Mouse (Mus musculus) embryo, embryonic 10 days (tissue): ENCODE measurements around the gene Rnf2.

Experiments
- DNase-seq: peaks from one replicate; pipeline ENCODE4 v3.0.0-alpha.2; 2015; ENCODE audit warnings: low spot score

Rnf2 gene

DNA sequence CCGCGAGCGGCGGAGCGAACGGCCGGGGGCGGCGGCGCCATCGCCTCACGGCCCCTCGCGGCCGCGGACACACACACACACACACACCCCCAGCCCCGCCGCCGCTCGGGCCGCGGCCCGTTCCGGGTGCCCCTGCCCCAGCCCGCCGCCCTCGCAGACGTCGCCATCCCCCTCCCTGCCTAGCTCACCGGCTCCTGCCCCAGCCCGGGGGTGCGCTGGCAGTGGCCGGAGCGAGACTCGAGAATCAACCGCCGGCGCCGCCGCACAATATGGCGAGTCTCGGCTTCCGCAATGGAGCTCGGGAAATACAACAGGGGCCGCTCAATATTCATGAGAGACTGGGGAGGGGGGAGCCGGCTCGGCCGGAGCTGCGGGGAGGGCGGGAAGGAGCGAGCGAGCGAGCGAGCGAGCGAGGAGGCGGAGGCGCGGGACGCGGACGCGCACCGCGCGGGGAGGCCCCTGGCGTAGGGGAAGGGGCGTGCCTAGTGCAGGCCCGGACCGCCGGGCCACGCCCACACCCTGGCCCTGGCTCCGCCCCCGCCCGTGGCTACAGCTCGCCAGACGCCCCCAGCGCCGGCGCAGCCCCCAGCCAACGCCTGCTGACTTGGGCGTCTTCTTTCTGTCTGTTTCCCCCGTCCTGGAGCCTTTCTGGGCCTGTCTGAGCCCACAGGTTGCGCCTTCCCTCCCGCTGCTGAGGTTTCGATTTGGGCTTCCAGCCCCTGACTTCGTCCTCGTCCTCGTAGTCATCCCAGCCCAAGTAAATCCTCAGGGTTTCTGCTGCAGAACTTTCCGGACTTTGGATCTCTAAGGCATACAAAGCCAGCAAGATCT is at the start of gene Rnf2:
Gene Rnf2, minus strand, starts transcription at position 425 of the 831 bp plus-strand sequence.
- DNase-seq, result peak; percentile 91

DNA sequence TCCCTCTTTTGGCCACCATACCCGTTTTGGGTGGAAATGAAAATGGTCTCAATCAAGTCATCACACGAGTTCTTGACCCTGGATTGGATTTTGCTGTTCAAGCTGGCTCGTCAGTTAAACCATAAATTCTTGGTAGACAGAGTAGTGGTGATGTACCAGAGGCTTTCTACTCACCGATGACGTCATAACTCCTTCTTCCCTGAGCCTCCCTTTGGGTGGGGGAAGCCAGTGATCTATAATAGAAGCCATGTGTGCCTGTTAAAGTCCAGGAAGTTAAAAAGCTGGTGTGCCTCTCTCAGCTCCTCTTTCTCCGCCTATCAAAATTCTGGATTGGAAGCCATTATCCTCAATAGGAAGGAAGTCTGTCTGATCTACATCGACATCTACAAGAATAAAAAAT is 49.0 kb upstream of the Rnf2 start:
- DNase-seq, result no peak

DNA sequence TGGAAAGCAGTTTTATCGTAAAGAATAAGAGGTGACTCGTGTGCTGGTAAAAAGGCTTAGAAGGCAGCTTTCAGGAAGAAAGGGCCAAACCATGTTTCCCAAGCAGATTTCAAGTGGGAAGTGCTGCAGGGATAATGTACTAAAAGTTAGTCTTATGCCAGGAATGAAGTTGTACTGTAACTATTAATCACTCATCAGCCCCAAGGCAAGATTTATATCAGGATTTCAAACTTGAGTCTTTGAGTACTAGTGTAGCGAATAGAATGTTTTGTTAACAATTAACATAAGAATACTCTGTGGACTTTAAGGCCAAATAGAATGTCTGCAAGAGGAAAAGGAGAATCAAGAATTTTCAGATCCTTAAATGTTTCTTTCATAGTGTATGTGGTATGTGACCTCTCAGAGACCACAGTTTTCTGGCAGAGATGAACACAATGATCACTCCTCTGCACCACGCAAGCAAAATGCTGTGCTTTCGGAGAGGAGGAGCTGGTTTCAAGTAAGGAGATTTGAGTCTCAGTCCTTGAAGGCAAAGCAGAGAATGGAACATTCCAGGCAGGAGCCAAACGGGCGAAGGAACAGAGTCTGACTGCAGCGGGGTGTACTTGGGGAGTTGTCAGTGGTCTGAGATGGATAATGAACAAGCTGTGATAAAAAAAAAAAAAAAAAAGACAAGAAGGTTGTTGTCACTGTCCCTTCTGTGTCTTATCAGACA is 48.3 kb upstream of the Rnf2 start:
- DNase-seq, result no peak

DNA sequence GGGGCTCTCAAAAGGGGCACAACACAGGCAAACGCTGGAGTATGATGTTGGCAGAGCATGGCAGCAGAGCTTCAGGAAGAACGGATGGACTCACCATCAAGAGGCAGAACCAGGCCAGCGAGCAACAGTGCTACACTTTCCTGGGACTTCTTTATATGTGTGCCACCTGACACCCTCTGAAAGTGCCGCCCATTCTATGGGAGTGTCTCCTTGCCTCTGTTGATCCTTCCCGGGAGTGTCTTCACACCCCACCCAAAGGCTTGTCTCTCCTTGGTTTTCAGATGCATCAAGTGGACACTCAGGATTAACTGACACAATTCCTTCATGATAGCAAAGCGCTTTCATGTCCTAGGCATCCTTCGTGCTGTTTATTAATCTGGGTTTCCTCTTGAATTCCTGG is 44.8 kb upstream of the Rnf2 start:
- DNase-seq, result no peak

DNA sequence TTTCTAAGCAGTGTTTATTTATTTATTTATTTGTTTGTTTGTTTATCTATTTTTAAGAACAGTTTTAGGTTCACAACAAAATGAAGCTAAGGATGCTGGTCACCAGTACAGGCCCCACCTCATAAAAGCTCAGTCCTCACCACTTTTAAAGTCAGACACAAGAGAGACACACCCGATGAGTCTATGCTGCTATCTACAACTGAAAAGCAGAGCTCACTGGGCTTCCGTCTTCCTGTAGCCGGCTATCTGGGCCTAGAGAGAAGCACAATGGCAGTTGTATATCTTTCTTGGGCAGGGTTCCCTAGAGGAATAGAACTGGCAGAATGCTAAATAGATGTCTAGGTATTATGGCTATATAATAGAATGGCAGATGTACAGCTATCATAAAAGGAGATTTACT is 43.8 kb upstream of the Rnf2 start:
- no peak for DNase-seq

DNA sequence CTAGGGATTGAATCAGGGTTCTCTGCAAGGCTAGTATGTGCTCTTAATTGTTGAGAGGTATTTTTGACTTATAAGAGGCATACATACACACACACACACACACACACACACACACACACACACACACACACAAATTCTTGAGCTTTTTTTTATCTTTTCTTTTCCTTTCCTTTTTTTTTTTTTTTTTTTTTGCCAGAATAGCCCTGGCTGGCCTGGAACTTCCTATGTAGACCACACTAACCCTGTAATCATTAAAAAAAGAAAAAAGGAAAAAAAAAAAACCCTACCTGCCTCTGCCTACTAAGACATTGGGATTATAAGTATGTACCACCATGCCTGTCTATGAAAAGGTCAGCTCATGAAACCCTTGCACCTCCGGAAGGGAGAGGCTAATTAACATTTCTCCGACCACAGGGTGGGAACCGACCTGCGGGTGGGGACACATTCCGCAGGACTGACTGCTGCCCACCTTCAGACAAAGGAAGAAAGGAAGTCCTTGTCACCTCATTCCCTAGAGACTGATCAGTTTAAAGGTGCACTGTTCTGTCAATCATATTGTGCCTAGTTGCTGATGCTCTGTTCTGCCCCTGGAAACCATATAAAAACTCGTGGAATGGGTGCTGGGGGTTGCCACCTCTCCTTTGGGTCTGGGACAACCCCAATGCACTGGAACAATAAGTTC is 43.2 kb upstream of the Rnf2 start:
- DNase-seq, result no peak

DNA sequence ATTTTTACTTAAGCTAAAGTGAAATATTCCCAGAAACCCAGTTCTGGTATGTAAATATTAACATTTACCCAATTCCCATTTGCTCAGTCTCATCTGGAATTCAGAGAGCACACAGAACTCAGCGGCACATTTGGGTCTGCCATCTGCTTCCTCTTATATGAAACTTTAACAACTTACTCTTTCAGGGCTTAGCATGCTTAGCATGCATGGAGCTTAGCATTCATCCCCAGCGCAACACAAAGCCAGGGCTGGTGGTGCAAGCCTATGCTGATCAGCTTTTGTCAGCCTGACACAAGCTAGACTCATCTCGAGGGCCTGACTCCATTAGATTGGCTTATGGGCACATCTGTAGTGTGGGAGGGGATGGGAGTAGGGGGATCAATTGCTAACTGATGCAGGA is 25.9 kb upstream of the Rnf2 start:
- DNase-seq, result no peak

DNA sequence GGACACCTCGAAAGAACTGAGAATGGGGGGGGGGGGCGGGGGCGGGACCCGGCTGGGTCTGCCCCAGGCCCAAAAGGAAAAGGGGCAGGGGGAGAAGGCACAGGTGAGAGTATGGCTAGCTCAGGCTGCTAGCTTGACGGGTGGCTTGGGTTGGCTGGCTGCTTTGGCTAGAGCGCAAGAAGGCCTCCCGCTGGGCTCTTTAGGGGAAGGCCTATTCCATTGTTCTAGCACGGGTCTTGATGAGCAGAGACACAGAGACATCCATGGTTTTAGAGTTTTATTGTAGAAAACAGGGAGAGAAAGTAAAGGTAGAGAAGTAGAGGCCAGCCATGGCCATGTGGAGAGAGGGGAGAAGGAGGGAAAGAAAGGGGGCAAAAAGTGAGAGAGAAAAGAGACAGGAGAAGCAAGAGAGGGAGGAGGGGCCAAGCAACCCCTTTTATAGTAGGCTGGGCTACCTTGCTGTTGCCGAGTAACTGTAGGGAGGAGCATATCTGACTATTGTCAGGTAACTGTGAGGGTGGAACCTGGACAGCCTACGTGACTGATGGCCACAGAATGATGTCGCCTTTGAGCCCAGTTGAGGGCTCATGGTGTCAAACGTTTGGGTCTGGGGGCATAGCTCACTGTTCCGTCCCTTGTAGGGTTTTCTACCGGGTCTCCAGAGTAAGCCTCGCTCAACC is 17.0 kb upstream of the Rnf2 start:
- no peak for DNase-seq

DNA sequence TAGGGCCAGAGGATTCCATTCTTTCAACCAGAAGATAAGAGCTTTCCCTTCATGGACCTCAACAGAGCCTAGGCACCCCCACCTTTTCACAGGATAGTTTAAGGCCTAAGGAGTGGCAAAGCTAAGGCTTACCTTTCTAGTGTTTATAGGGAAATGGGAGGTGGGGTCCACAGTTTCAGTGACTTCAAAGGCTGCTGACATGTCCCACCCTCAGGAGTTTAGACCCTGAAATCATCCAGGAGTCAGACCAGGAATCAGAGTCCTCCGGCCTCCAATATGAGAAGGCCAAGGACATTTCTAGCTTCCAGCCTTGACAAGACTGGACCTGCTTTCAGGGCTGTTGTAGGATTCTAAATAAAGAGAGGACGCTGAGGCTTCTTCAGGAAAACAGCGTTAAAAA is 16.1 kb upstream of the Rnf2 start:
- no peak for DNase-seq

DNA sequence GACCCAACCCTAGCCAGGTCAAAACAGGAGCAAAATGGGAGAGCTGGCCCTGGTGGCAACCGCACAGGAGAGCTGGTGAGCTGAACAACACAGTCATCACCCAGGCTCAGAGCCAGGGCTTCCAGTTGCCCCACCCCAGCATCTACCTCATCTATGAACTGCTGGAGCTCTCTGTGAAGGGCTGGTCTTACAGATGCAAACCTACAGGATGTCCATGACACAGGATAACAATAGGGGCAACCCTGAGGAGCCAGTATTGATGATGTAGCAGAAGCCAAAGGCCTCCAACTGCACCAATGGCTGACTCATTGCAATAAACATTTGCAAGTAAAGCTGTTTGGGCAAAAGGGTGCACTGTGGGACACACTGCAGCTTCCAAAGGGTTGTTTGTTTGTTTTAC is 15.0 kb upstream of the Rnf2 start:
- DNase-seq, result no peak

DNA sequence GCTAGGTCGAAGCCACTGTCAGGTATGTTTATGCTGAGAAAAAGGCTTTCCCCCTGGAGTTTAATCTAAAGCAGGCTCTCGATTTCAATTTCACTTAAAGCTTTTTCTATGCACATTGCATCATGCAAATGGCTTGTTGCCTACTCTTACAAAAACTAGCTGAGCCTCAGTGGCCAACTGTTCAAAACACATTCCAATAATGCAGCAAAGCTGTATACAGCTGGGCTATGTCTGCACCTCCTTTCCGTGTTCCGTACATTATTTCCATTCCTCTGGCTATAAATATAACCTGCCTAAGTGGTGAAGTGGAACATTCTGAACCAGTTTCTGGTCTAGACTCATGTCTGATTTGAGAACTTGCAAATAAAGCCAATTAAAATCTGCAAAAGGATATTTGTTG is 13.4 kb upstream of the Rnf2 start:
- DNase-seq, result no peak

DNA sequence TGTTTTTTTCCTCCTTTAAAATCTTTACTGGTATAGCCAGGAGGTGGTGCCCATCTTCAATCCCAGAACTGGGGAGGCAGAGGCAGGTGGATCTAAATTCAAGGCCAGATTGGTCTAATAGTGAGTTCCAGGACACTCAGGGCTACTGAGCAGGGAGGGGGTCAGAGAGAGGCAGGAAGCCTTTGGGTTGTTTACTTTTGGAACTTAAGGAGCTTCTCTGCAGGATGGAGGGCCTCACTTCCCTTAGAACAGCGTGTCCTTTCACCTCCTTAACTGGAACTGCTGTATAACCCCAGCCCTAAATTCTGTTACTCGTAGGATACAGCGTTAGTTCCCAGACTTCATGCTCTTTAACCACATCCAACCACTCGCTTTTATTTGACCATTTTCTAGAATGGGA is 10.1 kb upstream of the Rnf2 start:
- no peak for DNase-seq

DNA sequence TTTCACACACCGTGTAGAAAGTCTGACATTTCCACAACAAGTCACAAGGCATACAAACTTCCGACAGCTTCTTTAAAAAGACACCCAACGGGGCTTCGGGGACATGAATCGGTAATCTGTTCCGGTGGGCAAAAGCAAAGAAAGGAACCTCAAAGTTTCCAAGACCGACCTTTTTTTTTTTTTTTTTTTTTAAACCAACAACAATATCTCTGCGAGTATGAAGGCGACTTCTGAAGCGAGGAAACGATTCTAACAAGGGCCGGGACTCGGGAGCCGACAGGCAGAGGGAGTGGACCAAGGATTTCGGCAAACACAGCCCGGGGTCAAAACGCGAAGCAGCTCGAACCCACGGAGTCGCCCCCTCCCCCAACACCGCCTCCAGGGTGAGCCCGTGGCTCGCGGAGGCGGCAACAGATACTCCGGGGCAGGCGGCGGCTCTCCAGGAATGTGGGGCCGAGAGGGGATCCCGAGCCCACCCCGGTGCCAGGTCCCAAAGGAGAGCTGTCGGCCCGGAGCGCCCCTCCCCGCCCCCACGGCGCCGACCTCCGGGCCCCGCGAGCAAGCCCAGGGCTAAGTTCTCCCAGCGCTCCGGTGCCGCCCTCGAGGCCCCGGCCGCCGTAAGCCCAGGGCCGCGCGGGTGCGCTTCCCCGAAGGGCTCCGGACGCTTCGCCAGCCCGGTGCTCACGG is 797 bp downstream of the Rnf2 start:
- peak; percentile 69 for DNase-seq

DNA sequence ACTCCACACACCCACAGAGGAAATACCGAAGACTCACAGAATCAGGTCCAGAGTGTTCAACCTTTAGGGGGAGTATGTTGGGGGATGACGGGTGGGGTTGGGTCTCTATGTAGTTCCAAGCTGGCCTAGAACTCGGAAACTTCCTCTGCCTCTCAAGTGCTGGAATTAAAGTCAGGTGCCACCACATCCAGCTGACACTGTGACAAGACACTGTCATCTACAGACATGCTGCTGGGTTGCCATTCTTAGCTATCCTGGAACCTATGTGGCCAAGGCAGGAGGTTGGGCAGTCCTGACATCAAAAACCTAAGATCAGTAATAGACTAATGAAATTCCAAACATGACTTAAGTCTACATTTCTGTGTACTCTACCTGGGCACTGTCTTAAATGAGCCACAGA is 2.4 kb downstream of the Rnf2 start:
- DNase-seq, result no peak

DNA sequence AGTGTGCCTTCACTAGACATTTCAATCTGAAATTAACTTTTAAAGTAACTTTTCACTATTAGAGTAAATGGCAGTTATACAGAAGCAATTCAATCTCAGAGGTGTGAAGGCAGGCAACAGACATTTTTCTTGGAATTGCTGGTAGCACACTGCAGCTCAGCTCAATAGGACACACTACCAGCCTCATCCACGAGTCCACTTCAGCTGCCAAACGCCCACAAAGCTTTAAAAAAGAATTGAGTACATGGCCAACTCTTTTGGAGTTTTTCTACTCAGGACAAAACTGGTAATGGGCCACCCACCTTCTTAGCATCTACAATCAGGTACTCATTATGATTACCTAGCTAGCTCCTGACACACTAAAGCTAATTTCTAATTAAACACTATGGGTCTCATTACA is 2.8 kb downstream of the Rnf2 start:
- no peak for DNase-seq

DNA sequence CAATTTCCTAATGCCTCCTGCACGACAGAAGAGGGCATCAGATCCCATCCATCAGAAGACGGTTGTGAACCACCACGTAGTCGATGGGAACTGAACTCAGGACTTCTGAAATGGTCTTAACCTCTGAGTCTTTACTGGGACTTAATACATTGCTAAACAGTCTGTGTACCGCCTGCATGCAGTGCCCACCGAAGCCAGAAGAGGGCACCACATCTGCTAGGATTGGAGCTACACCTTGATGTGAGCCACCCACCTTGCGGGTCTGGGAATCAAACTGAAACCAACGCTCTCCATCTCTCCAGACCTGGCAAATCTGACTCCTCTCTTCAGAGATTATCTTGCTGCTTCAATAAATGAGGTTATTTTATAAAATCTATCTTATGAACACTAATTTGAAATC is 3.7 kb downstream of the Rnf2 start:
- DNase-seq, result peak; percentile 51

DNA sequence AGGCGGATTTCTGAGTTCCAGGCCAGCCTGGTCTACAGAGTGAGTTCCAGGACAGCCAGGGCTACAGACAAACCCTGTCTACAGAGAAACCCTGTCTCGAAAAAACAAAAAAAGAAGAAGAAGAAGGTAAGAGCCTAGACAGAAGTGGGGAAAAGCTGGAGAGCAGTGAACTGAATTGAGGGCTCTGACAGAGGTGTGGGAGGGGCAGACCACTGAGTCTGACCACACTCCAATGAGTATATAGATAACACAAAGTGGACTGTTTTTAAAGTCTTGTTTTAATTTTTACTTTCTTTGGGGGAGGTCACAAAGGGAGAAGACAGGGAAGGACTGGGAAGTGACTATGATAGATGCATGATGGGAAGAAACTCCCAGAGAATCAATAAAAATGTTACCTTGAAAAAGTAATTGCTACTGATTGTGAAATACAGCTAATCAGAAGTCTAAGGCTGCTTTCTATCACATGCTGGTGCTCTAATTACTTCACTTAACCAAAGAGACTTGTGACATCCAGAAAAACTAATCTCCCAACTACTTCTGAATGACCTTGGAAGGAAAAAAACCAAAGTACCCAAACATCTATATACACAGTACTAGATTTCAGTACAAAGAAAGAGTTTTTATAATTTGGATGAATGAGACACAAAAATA is 5.0 kb downstream of the Rnf2 start:
- DNase-seq, result no peak

DNA sequence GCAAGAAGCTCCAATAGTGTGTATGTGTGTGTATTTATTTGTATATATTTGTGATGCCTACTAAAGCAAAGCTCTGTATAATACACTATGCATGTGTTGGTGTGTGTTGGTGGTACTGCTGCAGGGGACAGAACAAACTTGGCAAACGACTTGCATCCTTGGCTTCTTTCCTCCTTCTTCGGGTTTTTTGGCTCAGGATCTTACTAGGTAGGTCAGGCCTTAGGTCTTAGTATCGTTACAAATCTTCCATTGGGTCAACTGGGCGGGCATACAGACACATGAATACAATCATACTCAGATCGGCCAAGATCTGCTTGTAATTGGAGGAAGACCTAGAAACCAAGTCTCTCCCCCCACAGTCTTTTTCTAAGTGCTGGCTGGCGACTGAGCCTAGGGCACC is 6.0 kb downstream of the Rnf2 start:
- DNase-seq, result no peak

DNA sequence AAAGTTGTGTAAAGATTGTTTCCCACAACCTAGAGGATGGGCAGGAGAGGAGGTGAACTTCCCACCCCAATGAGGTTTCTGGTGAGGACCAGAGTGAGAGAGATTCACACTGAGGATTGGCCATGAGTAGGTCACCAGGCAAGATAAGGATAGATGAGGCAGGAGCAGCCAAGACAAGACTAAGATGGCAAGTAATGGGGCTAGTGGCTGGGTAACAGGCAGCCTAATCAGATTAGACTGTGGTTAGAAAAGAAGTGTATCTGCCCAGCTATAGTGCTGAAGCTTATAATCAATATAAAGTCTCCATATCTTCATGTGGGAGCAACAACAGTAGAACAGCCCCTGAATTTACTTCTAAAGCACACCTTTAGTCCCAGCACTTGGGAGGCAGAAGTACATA is 6.9 kb downstream of the Rnf2 start:
- no peak for DNase-seq

DNA sequence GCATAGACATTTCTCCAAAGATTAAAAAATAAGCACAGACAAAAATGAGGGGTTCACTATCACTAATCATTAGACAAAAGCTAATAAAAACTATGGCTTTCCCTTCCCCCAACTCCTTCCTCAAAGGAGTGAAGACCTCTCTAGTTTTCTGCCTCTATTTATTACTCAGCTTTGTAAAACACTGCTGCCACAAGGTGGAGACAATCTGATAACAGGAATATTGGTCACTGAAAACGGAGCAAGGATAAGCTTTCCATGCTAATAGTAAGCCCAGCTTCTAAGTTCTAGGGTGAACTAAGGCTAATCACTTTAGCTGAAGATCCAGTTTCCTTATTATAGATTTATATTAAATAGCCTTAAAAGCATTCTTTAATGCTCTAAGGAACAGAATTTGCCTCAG is 8.3 kb downstream of the Rnf2 start:
- DNase-seq, result no peak

DNA sequence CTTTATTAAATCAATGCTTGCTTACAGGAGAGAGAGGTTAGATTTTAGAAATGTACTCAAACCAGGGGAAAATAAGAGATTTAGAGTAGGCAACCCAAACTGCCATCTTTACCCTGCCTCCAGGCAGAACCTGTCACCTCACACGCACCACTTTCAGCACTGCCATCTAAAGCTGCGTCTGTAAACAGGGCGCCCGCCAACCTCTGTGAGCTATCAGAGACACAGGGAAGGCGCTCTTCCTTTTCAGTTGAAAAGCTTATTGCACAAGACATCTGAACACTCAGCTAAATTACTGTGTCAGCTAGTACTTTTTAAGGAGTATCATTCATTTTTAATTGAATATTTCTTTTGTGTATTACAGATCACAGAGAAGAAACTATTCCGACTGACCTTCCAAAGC is 10.9 kb downstream of the Rnf2 start:
- no peak for DNase-seq

DNA sequence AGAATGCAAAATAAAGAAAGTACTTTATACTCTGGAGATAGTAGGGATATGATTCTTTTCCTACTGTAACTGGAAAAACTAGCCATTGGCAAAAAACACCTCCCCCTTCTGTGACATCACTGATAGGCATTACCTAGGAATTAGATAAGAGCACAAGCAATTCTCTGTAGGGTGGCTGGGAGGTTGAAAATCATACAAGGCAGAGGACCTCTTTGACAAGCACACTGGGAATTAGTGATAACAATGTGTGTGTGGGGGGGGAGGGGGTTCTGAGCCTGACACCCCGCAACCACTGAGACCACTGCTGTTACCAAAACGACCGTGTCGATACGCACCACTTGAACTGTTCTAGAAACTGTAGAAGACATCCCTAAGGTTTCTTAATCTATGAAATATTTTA is 16.0 kb downstream of the Rnf2 start:
- DNase-seq, result no peak
